Mouse (Mus musculus): ENCODE results near the gene Slc7a4.

- TF ChIP-seq TAL1 (IDR thresholded peaks at IDR 0.05; ENCODE audit: low read length) = no peak
- no peak for TF ChIP-seq GATA1 (IDR thresholded peaks at IDR 0.05; ENCODE audit: low read length)
Observed at GRCm38 (mm10) chr16:17542632-17543031, 40.4 kb downstream of the Slc7a4 start.
